Mouse (Mus musculus) forelimb bud, embryonic 11.5 days (tissue): Measurements from ENCODE around the gene Sh3rf3.

Experiments
- DNase-seq: peaks from one replicate; pipeline ENCODE4 v3.0.0-alpha.2; 2012; ENCODE audit warnings: low read depth, low spot score

The Sh3rf3 gene

DNA sequence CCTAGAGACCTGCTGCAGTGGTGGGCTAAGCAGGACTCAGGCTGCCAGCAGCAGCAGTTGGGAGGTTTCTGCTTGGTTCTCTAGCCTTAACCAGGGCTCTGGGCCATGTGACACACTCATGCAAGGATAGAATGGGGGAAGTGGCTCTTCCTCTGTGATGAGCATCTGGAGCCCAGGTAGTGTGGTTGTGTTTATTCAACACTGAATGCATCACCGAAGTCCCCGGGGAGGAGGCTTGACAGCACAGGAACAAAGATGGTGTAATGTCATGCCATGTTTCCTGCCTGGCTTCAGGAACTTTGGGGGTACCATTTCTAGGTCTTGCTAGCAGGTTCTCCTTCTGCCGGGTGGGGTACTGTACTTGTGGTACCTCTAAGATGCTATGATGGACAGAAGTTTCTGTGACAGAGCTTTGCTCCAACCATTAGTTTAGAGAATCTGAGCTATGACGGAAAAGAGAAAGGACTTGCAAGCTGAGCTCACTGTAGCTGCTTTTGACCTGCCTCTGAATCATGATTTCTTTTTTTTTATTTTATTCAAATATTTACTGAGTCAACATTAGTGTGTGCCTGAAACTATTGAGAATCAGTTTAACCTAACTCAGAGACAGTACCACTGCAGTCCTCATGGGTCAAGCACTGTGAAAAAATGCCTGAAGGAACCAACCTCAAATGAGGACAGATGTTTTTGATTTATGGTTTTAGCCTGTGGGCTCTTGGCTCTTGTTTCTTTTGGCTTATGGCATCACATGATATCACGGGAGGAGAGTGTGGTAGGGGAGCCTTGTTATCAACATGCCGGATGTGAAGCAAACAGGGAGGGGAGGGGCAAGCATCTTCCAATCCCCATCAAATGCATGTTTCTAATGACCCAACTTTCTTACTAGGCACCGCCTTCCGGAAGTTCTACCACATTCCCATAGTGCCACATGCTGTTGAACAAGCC is 102.4 kb downstream of the Sh3rf3 start:
- DNase-seq, result no peak

DNA sequence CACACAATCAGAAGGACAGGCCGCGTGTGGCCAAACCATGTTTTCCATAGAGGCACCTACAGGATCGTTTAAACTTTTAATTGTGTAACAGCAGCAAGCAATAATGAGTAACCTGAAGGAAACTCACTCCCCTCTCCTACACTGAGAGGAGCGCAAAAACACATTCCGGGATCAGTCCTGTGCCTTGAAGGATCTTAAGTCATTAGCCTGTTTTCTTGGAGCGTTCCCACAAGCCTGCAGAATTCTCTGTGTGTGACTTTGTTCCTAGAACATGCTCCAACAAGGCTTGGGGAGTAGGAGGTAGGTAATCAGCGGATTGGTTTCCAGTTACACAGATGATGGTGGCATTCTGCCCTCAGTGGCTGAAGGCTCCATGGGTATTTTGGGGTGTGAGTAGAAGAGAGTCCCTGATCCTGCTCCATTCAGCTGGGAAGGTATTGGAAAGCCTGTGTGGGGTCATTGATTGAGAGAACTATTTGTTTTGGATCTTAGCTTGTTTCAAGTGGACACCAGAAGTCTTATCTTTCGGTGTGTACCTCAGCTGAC is 108.6 kb downstream of the Sh3rf3 start:
- DNase-seq, result no peak

DNA sequence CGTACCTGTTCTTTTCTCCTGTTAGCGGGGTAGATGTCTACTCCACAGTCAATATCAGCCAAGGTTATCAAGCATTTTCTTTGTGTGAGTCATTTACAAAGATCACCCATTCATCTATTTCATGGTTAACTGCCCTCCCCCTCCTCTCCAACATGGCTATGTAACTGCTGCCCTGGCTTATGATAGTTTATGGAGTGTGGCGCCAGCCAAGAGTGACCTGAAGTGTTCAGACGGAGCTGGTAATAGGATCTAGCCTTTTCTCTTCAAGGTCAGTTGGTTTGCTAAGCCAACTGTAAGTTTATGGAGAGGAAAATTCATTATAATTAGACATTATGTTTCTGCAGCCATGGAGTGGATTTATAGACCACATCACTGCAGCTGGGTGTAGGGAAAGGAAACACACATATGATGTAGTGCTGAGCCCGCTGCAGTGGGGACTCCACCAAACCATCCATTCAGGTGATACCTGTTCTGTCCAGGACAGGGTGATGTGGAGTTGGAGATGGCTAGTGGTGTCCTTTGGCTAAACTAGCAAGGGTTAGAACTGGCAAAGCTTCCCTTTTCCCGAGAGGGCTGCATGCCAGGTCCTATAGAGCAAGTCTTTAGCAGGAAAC is 109.2 kb downstream of the Sh3rf3 start:
- no peak for DNase-seq

DNA sequence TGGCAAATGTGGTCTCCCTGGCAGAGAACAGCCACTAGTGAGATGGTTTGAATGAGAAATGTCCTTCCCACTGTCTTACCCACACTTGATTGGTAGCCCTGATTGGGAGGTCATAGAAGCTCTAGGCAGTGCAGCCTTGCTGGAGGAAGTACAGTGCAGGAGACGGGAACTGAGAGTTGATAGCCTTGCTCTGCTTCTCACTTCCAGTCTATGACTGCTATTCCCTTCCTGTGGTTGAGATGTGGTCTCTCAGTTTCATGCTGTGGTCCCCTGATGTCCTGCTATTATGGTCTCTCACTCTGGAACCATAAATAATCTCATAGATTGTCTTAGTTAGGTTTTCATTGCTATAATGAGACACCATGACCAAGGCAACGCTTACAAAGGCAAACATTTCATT is 109.8 kb downstream of the Sh3rf3 start:
- no peak for DNase-seq

DNA sequence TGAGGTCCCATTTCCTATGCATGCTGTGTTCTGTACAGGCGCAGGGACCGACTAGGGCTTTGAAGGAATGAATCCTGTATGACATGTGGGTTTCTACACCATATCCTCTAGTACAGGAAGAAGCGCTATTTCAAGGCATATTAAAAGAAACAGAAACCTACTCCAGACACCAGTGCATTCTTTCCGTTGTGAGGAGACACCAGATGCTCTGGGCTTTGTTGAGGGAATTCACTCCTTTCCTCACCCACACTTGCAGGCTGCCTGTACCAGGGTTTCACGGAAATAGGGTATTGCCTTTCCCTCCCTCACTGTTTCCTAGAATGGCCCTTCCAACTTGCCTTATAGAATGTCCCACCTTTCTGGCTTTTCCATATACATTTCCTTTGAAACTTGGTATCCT is 113.4 kb downstream of the Sh3rf3 start:
- no peak for DNase-seq

DNA sequence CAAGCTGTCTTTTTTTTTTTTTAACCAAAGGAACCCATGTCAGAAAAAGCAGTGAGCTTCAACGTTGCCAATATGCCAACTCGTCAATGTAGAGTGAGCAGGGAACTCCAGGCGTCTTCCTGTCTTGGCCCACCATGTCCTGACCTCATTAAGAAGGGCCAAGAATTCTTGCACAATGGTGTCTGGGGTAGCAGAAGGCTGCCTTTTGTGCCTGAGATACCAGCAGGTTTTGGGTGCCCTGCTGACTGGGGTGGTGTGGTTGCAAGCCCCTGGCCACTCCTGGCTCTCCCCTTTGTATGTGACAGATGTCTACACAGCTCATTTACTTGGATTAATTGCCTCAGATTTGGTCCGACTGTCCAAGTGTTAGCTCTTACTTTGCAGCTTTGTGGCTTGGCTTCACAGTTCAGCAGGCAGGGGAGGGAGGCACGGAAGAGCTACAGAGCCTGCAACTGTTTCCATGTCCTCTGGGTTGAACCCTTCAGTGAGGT is 115.8 kb downstream of the Sh3rf3 start:
- no peak for DNase-seq

DNA sequence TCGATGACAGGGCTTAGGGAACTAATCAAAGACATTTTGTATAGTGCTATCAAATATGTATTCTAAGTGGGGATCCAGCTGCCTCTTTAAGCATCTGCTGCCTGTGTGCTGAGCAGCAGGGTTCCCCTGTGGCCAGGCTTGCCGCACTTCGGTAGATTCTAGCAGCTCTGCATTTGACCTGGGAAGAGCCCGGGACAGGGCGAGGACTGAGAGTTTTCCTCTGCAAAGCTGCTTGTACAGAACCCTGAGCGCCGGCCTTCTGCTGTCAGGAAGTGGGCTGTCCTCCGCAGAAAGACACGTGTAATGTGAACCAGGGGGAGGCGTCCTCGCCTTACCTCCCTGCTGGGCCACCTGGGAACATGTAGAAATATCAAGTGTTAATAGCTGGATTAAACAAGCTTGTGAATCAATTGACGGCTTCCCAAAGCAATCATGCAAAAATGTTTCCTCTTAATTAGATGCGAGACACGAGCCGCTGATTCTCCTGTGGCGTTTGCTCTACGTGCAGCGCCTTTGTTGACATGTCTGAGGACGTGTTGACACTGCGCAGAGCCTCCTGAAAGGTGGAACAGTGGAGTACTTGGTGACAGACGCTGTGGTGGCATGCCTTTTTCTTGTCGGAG is 119.1 kb downstream of the Sh3rf3 start:
- peak; percentile 19 for DNase-seq

DNA sequence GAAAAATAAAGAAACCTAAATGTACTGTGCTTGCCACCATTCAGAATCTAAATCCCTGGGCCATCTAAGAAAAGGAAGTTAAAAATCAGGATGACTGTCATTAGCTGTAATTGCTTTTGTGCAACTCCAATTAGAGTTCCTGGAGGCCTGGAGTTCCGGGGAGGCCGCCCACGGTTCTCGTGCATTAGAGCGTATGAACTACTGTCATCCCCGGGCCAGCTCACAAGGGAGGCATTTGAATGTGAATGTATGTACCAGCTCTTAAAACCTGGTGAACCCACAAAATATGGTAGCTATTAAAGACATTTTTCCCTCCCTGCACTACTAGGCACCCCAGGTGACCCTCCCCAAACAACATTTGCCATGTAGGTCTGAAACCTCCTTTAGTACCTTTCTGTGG is 122.4 kb downstream of the Sh3rf3 start:
- no peak for DNase-seq

DNA sequence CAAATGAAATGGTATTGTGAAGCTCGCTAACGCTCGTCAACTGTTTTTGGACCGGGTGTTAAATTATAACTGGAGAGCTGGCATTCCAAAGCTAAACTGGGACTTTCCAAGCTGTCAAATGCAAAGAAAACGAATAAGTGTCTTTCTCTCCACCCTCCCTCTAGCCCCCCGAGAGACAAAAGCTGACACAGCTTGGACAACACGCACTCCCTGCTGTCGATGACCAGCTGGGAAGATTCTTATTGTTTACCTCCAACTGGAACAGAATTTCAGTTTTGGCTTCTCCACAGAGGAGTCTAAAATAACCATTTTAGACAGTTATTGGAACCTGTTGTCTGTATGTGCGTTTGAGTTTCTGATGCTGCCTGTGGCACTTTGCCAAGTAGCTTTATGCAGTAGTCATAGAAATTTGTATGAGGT is 123.3 kb downstream of the Sh3rf3 start:
- DNase-seq, result no peak

DNA sequence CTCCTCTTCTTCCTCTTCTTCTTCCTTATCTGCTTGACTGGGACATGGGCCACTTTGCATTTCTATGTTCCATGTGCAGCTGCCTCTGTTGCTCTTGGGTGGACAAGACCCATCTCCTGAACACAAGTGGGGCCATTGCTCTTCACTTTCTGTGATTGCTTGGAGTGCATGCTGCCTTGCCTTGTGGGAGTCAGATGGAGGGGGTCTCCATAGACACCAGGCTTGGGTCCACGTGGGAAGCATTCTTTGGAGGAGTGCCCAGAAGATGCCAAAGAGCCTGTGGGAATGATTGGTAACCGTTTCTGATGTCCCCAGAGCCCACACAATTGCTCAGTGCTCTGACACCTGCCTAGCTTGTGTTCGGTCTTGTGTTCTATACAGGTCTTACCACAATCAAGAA is 124.4 kb downstream of the Sh3rf3 start:
- no peak for DNase-seq

DNA sequence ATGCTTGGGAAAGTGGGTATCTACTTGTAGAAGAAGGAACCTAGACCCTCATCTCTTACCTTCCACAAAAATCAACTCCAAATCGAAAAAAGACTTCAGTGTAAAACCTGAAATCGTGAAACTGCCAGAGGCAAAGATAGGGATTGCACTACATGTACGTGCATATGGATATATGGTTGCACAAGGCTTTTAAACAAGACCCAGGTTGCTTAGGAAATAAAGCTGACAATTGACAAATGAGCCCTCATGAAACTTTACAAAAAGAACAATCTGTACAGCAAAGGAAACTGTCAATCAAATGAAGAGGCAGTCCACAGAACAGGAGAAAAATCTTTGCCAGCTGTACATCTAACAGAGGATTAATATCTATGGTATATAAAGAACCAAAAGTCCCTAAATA is 129.7 kb downstream of the Sh3rf3 start:
- no peak for DNase-seq

DNA sequence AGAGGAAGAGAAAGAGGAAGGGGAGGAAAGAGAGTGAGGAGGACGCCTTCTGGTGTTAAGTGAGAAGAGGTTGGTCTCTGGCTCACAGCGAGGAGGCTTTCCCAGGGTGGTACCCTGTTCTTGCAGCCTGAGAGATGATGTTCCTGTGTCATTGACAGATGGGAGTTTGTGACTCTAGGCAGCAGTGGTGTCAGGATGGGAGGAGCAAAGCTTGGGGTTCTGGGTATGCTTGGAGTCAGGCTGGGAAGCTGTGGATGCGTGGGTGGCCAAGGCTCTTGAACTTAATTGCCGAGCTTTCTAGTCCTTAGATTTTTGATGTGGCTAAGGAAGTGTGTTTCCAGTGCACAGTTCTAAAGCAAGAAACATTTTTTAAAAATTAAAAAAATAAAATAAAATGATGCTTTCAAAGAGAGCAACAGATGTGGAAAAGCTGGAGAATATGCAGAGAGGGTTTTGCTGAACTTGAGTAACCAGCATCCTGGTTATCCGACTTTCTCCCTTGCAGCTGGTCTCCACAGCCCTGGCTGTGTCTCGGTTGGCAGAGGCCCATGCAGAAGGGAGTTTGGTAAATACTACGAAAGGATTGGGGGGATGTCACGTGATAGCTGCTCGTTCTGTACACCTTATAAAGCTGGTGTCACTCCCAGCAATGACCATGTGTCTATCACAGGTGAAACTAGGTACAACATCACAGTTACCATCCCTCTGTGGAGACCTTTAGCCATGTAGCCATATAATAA is 130.7 kb downstream of the Sh3rf3 start:
- DNase-seq, result no peak

DNA sequence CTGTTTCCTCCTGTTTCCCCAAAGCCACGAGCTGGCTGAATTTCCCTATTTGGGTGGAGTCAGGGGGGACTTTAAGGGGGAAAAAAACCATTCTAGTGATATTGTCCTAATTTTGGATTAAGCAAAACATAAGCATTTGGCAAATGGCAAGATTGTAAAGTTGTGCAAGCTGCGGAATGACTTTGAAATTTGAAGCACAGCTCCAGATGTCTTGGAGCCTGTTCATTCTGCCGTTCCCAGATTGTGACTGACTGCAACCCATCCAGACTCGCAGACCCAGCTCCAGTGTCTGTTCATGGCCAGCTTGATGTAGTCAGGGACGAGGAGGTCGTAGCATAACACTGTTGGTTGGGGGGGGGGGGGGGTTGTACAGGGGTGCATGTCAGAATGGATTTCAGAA is 131.8 kb downstream of the Sh3rf3 start:
- DNase-seq, result no peak

DNA sequence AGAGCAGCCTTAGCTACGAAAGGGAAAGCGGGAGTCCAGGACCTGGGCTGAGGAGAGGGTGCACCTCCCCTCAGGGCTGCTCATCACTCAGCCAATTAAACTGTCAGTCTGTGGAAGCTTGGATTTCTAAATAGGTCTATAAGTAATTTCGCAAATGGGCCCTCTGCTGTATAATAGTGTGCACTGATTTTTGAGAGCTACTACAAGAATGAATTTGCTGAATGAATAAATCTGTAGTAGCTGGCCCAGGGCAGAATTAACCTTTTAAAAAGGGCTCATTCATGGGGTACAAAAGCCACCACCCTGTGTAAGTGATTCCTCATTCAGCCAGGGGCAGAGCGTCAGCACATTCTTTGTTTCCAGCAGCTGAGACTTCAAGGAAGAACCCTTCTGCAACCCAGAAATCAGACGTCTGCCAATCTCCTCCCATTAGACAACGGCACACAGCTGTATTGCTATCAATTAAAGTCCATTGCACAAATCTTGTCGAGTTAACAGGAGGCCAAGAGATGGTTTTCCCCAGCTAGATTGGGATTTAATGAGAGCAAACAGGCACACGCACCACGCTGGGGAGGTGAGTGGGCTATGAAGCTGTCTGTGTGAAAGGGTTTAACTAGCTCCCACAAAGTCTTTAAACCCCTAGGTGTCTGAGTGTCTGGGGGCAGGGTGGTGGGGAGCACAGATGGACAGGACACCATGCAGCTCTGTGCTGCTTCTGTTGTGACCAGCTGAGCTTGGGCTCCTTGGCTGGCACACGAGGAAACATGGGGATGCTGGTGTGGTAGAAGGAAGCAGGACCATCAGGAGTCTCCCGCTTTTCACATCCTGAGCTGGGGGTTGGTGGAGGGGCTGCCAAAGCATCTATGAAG is 136.8 kb downstream of the Sh3rf3 start:
- peak; percentile 33 for DNase-seq

DNA sequence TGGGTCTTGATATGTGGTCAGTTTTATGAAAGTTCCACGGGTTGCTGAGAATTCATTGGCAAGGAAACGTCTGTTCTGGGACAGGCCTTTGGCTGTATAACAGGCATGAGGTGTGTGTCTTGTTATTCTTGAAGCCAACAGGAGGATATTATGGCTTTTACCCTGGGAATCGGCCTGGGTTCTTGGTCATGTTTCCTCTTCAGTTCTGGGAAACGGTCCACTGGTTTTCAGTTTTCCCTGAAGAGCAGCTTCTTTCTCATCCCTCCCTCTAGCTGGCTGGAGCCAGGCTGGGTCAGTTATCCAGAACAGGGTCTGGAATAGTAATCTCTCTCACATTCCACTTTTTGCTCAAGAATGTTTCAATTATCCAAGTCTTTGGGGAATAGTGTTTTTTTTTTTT is 147.0 kb downstream of the Sh3rf3 start:
- no peak for DNase-seq

DNA sequence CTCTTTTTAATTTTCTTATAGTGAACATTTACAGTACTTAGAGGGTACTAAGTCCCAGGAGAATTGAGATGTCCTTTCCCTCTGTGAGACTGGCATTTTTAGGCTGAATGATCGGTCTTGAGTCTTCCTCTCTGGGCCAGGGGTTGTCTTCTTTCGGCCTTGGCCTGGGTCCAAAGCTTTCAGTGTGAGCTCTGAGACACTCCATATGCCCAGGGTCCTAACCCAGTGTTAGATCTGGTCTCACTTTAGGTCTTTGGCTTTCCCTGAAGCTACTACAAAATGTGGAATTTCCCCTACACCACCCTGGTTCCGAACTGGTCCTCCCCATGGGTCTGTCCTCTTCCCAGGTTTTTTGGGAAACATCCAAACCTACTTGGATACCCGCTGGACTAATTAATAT is 155.1 kb downstream of the Sh3rf3 start:
- DNase-seq, result no peak

DNA sequence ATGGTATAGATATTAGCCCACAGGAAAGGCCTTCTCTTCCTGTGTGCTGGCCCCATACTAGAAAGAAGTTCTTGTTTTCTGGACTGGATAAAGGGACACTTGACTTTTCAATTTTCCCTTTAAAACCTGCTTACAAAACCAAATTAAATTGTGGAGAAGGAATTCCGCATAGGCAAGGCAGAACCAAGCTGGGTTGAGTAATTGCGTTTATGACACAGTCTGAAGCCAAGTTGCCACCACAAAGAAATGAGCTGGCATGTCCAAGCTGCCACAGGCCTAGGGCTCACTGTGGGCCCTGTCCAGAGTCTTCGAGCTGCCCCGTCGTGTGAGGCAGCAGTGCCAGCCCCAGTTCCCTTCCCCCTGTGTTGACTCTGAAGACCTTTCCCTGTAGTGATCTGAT is 156.2 kb downstream of the Sh3rf3 start:
- DNase-seq, result no peak

DNA sequence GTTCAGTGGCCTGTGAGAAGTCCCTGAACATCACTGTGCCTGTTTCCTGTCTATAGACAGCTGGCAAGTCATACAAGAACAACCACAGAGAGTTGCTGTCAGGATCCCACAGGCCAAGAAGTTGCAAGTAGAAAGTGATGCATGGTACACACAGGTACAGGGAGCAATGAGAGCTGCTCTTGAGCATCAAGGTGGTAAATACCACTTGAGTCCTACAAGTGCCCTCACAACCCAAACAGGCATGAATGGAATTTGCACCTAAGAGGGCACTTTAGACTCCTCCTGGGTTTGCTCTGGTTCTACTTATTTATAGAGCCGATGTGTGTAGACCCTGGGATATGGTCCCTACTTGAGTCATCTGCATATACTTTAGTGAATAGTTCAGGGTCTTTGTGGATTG is 159.0 kb downstream of the Sh3rf3 start:
- no peak for DNase-seq

DNA sequence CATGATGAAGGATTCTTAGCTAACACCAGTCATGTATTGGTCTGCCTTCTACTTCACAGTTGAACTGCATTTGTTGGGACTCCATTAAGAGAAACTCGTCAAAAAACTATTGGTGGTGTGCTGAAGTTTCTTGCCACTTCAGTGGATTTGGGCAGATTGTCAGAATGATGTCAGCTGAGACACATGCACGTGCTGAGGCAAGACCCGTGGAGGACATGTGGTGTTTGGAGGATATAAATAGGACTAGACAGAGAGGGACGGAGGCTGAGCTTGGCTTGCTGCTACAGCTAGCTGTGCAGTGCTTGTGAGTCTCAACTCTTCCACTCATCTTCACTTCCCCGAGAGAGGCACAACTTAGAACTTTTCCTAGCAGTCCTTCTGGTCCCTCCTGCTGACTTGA is 161.0 kb downstream of the Sh3rf3 start:
- no peak for DNase-seq

DNA sequence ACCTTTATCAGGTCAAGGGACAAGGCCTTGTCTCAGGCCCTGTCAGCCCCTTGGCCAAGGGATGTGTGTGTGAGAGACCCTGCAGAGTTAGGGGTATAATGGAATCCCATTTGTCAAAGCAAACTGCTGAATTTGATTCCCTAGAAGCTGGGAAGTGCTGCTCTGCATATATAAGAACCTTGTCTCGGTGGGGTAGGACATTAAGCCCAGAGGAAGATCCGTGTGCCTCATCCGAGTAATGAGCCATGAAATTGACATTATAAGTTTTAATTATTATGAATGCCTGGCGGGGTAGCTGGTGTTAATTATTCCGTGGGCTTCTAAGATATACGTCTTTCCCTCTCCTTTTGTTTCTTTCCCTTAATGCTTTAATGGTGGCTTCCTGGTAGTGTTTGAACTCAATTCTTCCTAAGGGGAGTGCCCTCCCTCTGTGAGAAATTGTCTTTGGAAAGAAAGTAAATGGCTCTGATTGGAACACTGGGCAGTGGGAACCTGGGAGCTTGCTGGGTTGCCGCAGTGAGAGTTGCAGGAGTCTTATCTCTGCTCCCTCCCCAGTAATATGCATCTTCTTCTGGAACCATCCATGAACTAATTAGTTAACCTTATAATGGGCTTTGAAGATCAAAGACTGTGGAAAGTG is 166.3 kb downstream of the Sh3rf3 start:
- DNase-seq, result no peak
